ENCODE assay signal across 12 mouse cellular contexts in genomic region chr6:33080186-33080585, GRCm38 (mm10).
"Had no signal": no experiment of that assay in that cellular context is flagged by ENCODE, and none has a peak within 500 bp of the region (broad histone marks: within the 10 kb centered on the region; RNA-seq: fewer than 3 reads in every experiment).

No protein-coding gene starts in this region.

- H3K36me3 ChIP-seq: limb, embryonic 10.5 days; liver, embryonic 15.5 days; neural tube, embryonic 12.5 days had no signal

- H3K4me3 ChIP-seq: limb, embryonic 10.5 days; liver, embryonic 15.5 days; neural tube, embryonic 12.5 days had no signal

- DNase-seq: kidney, postnatal 36 days; layer of hippocampus, adult 9-11 months; lung, adult 2 months; lung, postnatal 36 days; midbrain, embryonic 14.5 days; thymus, postnatal 4 days had no signal

- H3K9ac ChIP-seq: liver, embryonic 15.5 days; neural tube, embryonic 12.5 days had no signal

- H3K9me3 ChIP-seq: limb, embryonic 10.5 days; liver, embryonic 15.5 days; neural tube, embryonic 12.5 days had no signal

- H3K27ac ChIP-seq: kidney, postnatal 0 days; limb, embryonic 10.5 days; liver, embryonic 15.5 days; neural tube, embryonic 12.5 days; stomach, postnatal 0 days had no signal

- H3K27me3 ChIP-seq: liver, embryonic 15.5 days; neural tube, embryonic 12.5 days had no signal

- H3K4me1 ChIP-seq: liver, embryonic 15.5 days had no signal

- H3K4me2 ChIP-seq: liver, embryonic 11.5 days; liver, embryonic 15.5 days; neural tube, embryonic 12.5 days had no signal
